Mouse (Mus musculus): ENCODE results near the gene Cyp3a13. TPM values are rescaled to one million over a fixed set of nuclear protein-coding genes. Genes with fewer than 3 reads are reported as not detected.

Gene Cyp3a13
- not detected in 2 replicates for polyA plus RNA-seq (2014; fragmentation: Nextera tagmentation; extraction: Ambion mirVana)

DNA sequence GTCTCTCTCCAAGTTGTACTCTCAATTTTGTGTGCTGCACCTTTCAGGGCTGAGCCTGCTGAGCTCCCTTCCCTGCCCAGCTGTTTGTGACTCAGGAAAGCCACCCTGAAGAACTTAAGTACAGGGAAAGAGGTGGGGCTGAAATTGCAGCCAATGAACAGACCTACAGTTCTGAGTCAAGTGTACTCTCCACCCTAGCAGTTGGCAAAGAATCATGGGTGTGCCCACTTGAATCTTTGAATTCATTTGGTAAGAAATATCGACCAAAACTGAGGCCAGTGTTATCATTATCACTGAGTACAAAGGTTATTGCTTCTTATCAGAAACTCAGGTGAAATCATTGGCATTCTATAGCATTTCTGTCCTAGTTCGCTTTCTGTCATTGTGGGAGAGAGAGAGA is at the start of gene Cyp3a13:
Gene Cyp3a13, minus strand, starts transcription at position 88 of the 400 bp plus-strand sequence.
- Histone ChIP-seq H3K4me2 (replicated peaks; ENCODE audit: low read depth, low read length) (no peak within 1 kb of the TSS), H3K27ac (ENCODE audit: low read depth, low read length) (no peak within 1 kb of the TSS), H3K27me3 (ENCODE audit: control insufficient read depth, insufficient read depth, low read length) (no peaks in the 10 kb centered on the region), H3K9ac (ENCODE audit: low read depth, low read length) (no peak within 1 kb of the TSS), H3K4me3 (ENCODE audit: low read depth, low read length) (no peak within 1 kb of the TSS), H3K4me1 (replicated peaks; ENCODE audit: control insufficient read depth, insufficient read depth, low read length) (no peaks in the 10 kb centered on the region), H3K36me3 (ENCODE audit: control insufficient read depth, insufficient read depth, low read length) (no peaks in the 10 kb centered on the region), H3K9me3 (ENCODE audit: control insufficient read depth, low read length) (no peaks in the 10 kb centered on the region)
- DNase-seq (ENCODE audit: low spot score) (no peak), ATAC-seq (ENCODE audit: low FRiP score) (no peak)
- WGBS, result 52% methylated on average over 2 of the region's 2 CpGs

- Histone ChIP-seq H3K4me1 (replicated peaks; ENCODE audit: control insufficient read depth, insufficient read depth, low read length) (no peaks in the 10 kb centered on the region), H3K4me3 (ENCODE audit: low read depth, low read length) (no peak overlapping the region), H3K27me3 (ENCODE audit: control insufficient read depth, insufficient read depth, low read length) (no peaks in the 10 kb centered on the region), H3K4me2 (replicated peaks; ENCODE audit: low read depth, low read length) (no peak overlapping the region), H3K36me3 (ENCODE audit: control insufficient read depth, insufficient read depth, low read length) (no peaks in the 10 kb centered on the region), H3K9me3 (ENCODE audit: control insufficient read depth, low read length) (no peaks in the 10 kb centered on the region), H3K9ac (ENCODE audit: low read depth, low read length) (no peak overlapping the region), H3K27ac (ENCODE audit: low read depth, low read length) (no peak overlapping the region)
- ATAC-seq (ENCODE audit: low FRiP score) (no peak), DNase-seq (ENCODE audit: low spot score) (no peak)
Observed at GRCm38 (mm10) chr5:137966492-137966891, 45.1 kb upstream of the Cyp3a13 start.

GRCm38 (mm10) chr5:137962945-137963344 is 41.5 kb upstream of the Cyp3a13 start, which contains the start of gene Gjc3:
Gjc3 (minus strand) TSS chr5:137963098.
- Histone ChIP-seq H3K27me3 (ENCODE audit: control insufficient read depth, insufficient read depth, low read length) (no peaks in the 10 kb centered on the region), H3K4me3 (ENCODE audit: low read depth, low read length) (no peak within 1 kb of the TSS), H3K27ac (ENCODE audit: low read depth, low read length) (no peak within 1 kb of the TSS), H3K9me3 (ENCODE audit: control insufficient read depth, low read length) (no peaks in the 10 kb centered on the region), H3K4me2 (replicated peaks; ENCODE audit: low read depth, low read length) (no peak within 1 kb of the TSS), H3K9ac (ENCODE audit: low read depth, low read length) (no peak within 1 kb of the TSS), H3K4me1 (replicated peaks; ENCODE audit: control insufficient read depth, insufficient read depth, low read length) (no peaks in the 10 kb centered on the region), H3K36me3 (ENCODE audit: control insufficient read depth, insufficient read depth, low read length) (no peaks in the 10 kb centered on the region)
- WGBS, result 51% methylated on average over 8 of the region's 8 CpGs
- DNase-seq (ENCODE audit: low spot score), result peak; percentile 6
- no peak for ATAC-seq (ENCODE audit: low FRiP score)

- no peak overlapping the region for H3K9ac ChIP-seq (ENCODE audit: low read depth, low read length)
- 92% methylated on average over 3 of the region's 3 CpGs for WGBS
- no peak overlapping the region for H3K4me2 ChIP-seq (replicated peaks; ENCODE audit: low read depth, low read length)
- H3K4me3 ChIP-seq (ENCODE audit: low read depth, low read length), result no peak overlapping the region
- no peaks in the 10 kb centered on the region for H3K27me3 ChIP-seq (ENCODE audit: control insufficient read depth, insufficient read depth, low read length)
- ATAC-seq (ENCODE audit: low FRiP score) (no peak), DNase-seq (ENCODE audit: low spot score) (no peak)
- no peaks in the 10 kb centered on the region for H3K9me3 ChIP-seq (ENCODE audit: control insufficient read depth, low read length)
- no peaks in the 10 kb centered on the region for H3K4me1 ChIP-seq (replicated peaks; ENCODE audit: control insufficient read depth, insufficient read depth, low read length)
- no peaks in the 10 kb centered on the region for H3K36me3 ChIP-seq (ENCODE audit: control insufficient read depth, insufficient read depth, low read length)
- no peak overlapping the region for H3K27ac ChIP-seq (ENCODE audit: low read depth, low read length)
Observed at GRCm38 (mm10) chr5:137956404-137956803, 35.0 kb upstream of the Cyp3a13 start.

GRCm38 (mm10) chr5:137951218-137951617 is 29.8 kb upstream of the Cyp3a13 start:
- ATAC-seq (ENCODE audit: low FRiP score), result no peak
- Histone ChIP-seq H3K4me3 (ENCODE audit: low read depth, low read length) (no peak overlapping the region), H3K4me2 (replicated peaks; ENCODE audit: low read depth, low read length) (no peak overlapping the region), H3K27ac (ENCODE audit: low read depth, low read length) (no peak overlapping the region), H3K9me3 (ENCODE audit: control insufficient read depth, low read length) (no peaks in the 10 kb centered on the region), H3K36me3 (ENCODE audit: control insufficient read depth, insufficient read depth, low read length) (no peaks in the 10 kb centered on the region), H3K27me3 (ENCODE audit: control insufficient read depth, insufficient read depth, low read length) (no peaks in the 10 kb centered on the region), H3K4me1 (replicated peaks; ENCODE audit: control insufficient read depth, insufficient read depth, low read length) (no peaks in the 10 kb centered on the region), H3K9ac (ENCODE audit: low read depth, low read length) (no peak overlapping the region)
- DNase-seq (ENCODE audit: low spot score), result no peak
- 43% methylated on average over 6 of the region's 6 CpGs for WGBS

GRCm38 (mm10) chr5:137947303-137947702 is 25.9 kb upstream of the Cyp3a13 start:
- DNase-seq (ENCODE audit: low spot score) (no peak), ATAC-seq (ENCODE audit: low FRiP score) (no peak)
- Histone ChIP-seq H3K27me3 (ENCODE audit: control insufficient read depth, insufficient read depth, low read length) (no peaks in the 10 kb centered on the region), H3K27ac (ENCODE audit: low read depth, low read length) (no peak overlapping the region), H3K36me3 (ENCODE audit: control insufficient read depth, insufficient read depth, low read length) (no peaks in the 10 kb centered on the region), H3K4me1 (replicated peaks; ENCODE audit: control insufficient read depth, insufficient read depth, low read length) (no peaks in the 10 kb centered on the region), H3K4me3 (ENCODE audit: low read depth, low read length) (no peak overlapping the region), H3K9me3 (ENCODE audit: control insufficient read depth, low read length) (no peaks in the 10 kb centered on the region), H3K4me2 (replicated peaks; ENCODE audit: low read depth, low read length) (no peak overlapping the region), H3K9ac (ENCODE audit: low read depth, low read length) (no peak overlapping the region)

GRCm38 (mm10) chr5:137943133-137943532 is 21.7 kb upstream of the Cyp3a13 start:
- DNase-seq (ENCODE audit: low spot score), result no peak
- H3K9ac ChIP-seq (ENCODE audit: low read depth, low read length), result no peak overlapping the region
- H3K27me3 ChIP-seq (ENCODE audit: control insufficient read depth, insufficient read depth, low read length), result no peaks in the 10 kb centered on the region
- H3K4me1 ChIP-seq (replicated peaks; ENCODE audit: control insufficient read depth, insufficient read depth, low read length), result no peaks in the 10 kb centered on the region
- 82% methylated on average over 1 of the region's 1 CpGs for WGBS
- ATAC-seq (ENCODE audit: low FRiP score), result no peak
- no peaks in the 10 kb centered on the region for H3K9me3 ChIP-seq (ENCODE audit: control insufficient read depth, low read length)
- H3K27ac ChIP-seq (ENCODE audit: low read depth, low read length), result no peak overlapping the region
- H3K4me2 ChIP-seq (replicated peaks; ENCODE audit: low read depth, low read length), result no peak overlapping the region
- H3K36me3 ChIP-seq (ENCODE audit: control insufficient read depth, insufficient read depth, low read length), result no peaks in the 10 kb centered on the region
- H3K4me3 ChIP-seq (ENCODE audit: low read depth, low read length), result no peak overlapping the region

DNA sequence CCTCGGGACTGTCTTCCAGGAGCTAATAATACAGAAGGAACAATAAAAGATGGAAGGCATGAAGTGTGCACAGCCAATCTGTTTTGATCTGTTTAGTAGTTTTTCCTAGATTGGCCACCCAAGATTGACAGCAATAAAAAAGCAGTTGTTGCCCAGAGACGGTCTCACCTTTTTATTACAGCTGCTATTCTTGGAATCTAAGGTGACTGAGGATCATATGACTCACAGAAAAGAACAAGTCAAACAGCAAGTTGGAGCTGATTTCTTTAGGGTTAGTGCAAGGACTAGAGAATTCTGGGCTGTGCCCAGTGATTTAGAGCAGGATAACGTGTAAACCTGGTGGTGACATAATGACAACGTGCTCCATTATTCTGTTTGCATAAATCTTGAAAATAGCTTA is 19.5 kb upstream of the Cyp3a13 start:
- DNase-seq (ENCODE audit: low spot score) (no peak), ATAC-seq (ENCODE audit: low FRiP score) (no peak)
- Histone ChIP-seq H3K27me3 (ENCODE audit: control insufficient read depth, insufficient read depth, low read length) (no peaks in the 10 kb centered on the region), H3K4me1 (replicated peaks; ENCODE audit: control insufficient read depth, insufficient read depth, low read length) (no peaks in the 10 kb centered on the region), H3K9me3 (ENCODE audit: control insufficient read depth, low read length) (no peaks in the 10 kb centered on the region), H3K36me3 (ENCODE audit: control insufficient read depth, insufficient read depth, low read length) (no peaks in the 10 kb centered on the region), H3K27ac (ENCODE audit: low read depth, low read length) (no peak overlapping the region), H3K4me3 (ENCODE audit: low read depth, low read length) (no peak overlapping the region), H3K4me2 (replicated peaks; ENCODE audit: low read depth, low read length) (no peak overlapping the region), H3K9ac (ENCODE audit: low read depth, low read length) (no peak overlapping the region)
- 81% methylated on average over 4 of the region's 4 CpGs for WGBS

DNA sequence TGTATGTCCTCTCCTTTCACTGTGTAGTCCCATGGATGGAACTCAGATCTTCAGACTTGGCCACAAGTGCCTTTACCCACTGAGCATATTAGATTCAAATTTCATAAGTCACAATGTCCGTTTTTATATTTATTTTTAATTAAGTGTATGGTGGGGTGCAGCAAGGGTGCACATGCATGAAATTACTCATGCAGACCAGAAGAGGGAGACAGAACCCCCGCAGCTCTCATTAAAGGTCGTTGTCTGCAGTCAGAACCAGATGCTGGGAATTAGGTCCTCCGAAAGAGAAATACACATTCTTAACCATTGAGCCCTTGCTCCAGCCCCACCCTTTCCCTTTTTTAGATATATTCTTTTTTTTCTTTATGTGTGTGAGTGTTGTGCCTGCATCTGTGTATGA is 15.8 kb upstream of the Cyp3a13 start:
- H3K27me3 ChIP-seq (ENCODE audit: control insufficient read depth, insufficient read depth, low read length), result no peaks in the 10 kb centered on the region
- 72% methylated on average over 4 of the region's 4 CpGs for WGBS
- H3K27ac ChIP-seq (ENCODE audit: low read depth, low read length), result no peak overlapping the region

More for the DNA sequence above, 15.8 kb upstream of the Cyp3a13 start:
- Histone ChIP-seq H3K9ac (ENCODE audit: low read depth, low read length) (no peak overlapping the region), H3K36me3 (ENCODE audit: control insufficient read depth, insufficient read depth, low read length) (no peaks in the 10 kb centered on the region), H3K4me2 (replicated peaks; ENCODE audit: low read depth, low read length) (no peak overlapping the region), H3K4me3 (ENCODE audit: low read depth, low read length) (no peak overlapping the region), H3K9me3 (ENCODE audit: control insufficient read depth, low read length) (no peaks in the 10 kb centered on the region), H3K4me1 (replicated peaks; ENCODE audit: control insufficient read depth, insufficient read depth, low read length) (no peaks in the 10 kb centered on the region)
- no peak for DNase-seq (ENCODE audit: low spot score)
- no peak for ATAC-seq (ENCODE audit: low FRiP score)
